Mouse (Mus musculus): ENCODE data around the gene Chtop.

DNA sequence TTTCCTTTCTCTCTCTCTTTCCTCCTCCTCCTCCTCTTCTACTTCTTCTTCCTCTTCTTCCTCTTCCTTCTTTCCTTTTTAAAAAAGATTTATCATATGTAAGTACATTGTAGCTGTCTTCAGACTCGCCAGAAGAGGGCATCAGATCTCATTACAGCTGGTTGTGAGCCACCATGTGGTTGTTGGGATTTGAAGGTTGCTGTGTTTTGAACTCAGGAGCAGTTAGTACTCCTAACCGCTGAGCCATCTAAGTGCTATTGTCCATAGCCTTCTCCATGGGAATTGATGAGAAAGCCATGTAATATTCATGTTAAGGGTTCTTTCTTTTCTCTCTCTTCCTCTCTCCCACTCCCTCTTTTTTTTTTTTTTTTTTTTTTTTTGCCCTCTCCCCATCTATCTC is 17.9 kb downstream of the Chtop start:
- TF ChIP-seq CTCF (IDR thresholded peaks at IDR 0.05; ENCODE audit: borderline replicate concordance, insufficient read depth, low read depth, low read length) (no peak), POLR2A (IDR thresholded peaks at IDR 0.05; ENCODE audit: borderline replicate concordance, insufficient read depth, low read length) (no peak)

Measured in cerebellum, adult 2 months (tissue).